Mouse (Mus musculus) cerebellum, adult 2 months (tissue): Measurements from ENCODE around the gene Prr36. TPM values are rescaled to one million over a fixed set of nuclear protein-coding genes. Genes with fewer than 3 reads are reported as not detected.

ENCODE experiments used
- DNase-seq, 2 experiments: peaks; one replicate each; pipeline ENCODE4 v3.0.0; 2021
- H3K27ac ChIP-seq: fragments of 200-500 bp; 2 replicates; pipeline ENCODE4 v1.5.1; 2012; ENCODE audit warnings: low read length, control low read depth, inconsistent platforms; ENCODE audit not compliant: insufficient read depth
- H3K27me3 ChIP-seq: fragments of 200-500 bp; 2 replicates; pipeline ENCODE4 v1.6.1; 2012; ENCODE audit warnings: inconsistent platforms, mild to moderate bottlenecking, low read length, moderate library complexity; ENCODE audit not compliant: control insufficient read depth, insufficient read depth
- H3K4me1 ChIP-seq: fragments of 200-500 bp; 2 replicates; pipeline ENCODE4 v1.6.1; 2011; ENCODE audit warnings: low read length; ENCODE audit not compliant: control insufficient read depth, insufficient read depth
- H3K4me3 ChIP-seq: fragments of 200-500 bp; replicated peaks from 2 replicates; pipeline ENCODE3; 2011; ENCODE audit warnings: mild to moderate bottlenecking, low read depth, low read length, control low read depth; ENCODE audit not compliant: insufficient read depth
- CTCF ChIP-seq: fragments of 200-500 bp; IDR thresholded peaks from 2 replicates; pipeline ENCODE4 v1.5.1; 2011; ENCODE audit warnings: low read depth, mild to moderate bottlenecking, control low read depth, low read length, moderate library complexity, borderline replicate concordance; ENCODE audit not compliant: insufficient read depth
- POLR2A ChIP-seq: fragments of 200-500 bp; IDR thresholded peaks from 2 replicates; pipeline ENCODE4 v1.6.1; 2011; ENCODE audit warnings: low read length, control low read depth, borderline replicate concordance; ENCODE audit not compliant: insufficient read depth
- WGBS: fragments of 180-500 bp; shearing (Covaris S2); methylation state at CpG from one replicate; pipeline ENCODE4 v1.1.7; 2018; 5-methylcytosine and 5-hydroxymethylcytosine counted together
- polyA plus RNA-seq: library from polyadenylated mRNA; depleted of rRNA; stranded (reverse); fragments of >200 nt; gene quantifications from 2 replicates; pipeline ENCODE4 v1.2.3, GENCODE M21; 2012

Gene Prr36
- polyA plus RNA-seq, 1 experiment, result 8.2 TPM

DNA sequence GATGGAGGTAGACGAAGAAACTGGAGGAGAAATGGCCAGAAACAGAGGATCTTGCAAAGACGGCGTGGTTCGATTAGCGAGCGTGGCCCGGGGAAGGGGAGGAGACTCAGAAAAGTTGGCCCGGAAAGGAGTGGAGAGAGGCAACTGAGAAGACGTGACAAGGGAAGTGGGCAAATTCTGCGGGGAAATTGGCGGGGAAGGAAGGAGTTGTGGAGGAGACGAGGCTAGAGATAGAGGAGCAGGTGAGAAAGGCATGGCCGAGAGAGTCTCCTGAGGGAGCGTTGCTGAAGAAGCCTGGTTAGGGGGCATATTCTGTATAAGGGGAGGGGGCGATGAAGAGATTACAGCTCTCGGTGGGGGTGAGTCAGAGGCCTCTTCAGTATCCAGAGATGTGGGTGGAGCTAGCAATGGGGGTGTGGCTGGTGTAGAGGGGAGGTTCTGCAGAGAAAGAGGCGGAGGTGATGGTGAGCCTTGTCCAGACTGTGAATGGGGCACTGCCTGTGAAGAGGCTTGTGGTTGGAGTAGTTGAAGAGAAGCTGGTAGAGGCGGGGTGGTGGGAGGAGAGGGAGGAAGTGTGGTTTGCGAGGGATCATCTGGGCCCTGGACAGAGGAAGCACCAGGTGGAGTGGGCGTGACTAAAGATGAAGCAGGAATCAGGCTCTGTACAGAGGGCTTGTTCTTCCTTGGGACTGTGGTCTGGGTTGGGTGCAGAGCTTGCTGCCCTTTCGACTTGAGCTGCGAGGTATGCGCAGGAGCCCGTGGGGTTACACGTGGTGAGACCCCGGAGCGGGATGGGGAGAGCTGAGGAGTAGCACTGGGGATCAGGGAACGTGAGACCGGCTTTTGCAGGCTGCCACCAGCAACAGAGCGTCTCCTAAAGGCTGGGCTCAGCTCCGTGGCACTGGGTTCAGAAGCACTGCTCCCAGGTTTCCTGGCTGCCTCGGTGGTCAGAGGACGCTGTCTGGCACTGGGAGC is 3.0 kb downstream of the Prr36 start:
- DNase-seq, result no peak
- H3K4me3 ChIP-seq, result no peak overlapping the region
- no peaks in the 10 kb centered on the region; the same call in none of the 2 replicates for H3K4me1 ChIP-seq
- no peaks in the 10 kb centered on the region for H3K27me3 ChIP-seq
- TF ChIP-seq CTCF (no peak), POLR2A (no peak)
- H3K27ac ChIP-seq, result no peak overlapping the region
- 48% methylated on average over 33 of the region's 33 CpGs for WGBS

DNA sequence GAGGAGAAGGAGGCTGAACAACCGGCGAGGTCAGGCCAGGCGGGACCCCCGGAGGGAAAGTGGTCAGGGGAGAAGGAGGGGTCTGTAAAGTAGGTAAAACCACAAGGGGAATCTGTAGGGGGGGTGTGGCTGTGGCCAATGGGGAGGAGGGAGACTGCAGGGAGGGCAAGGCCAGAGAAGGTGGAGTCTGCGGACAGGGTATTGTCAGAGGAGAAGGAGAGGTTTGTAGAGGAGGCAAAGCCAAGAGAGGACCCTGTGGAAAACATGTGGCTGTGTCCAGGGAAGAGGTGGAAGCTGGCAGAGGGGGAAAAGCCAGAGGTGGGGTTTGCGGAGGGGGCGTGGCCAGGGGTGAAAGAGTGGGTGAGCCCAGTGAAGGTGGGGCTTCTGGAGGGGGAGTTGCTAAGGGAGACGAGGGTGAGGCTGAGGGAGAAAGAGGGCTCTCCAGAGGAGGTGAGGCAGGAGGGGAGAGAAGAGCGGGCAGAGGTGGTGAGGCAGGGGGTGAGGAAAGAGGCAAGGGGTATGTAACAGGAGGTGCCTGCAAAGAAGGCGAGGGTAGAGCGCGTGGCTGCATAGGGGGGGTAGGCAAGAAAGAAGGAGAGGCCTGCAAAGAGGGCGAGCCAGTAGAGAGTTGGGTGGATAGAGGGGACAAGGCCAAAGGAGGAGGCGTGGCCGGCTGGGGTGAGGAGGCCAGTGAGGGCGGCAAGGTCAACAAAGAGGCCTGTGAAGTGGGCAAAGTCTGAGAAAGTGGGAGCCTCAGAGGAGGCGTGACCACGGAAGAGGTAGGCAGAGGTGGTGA is 3.9 kb downstream of the Prr36 start:
- H3K27me3 ChIP-seq, result no peaks in the 10 kb centered on the region
- WGBS, result 31% methylated on average over 18 of the region's 18 CpGs
- no peak for TF ChIP-seq CTCF
- no peak for TF ChIP-seq POLR2A
- no peaks in the 10 kb centered on the region; the same call in none of the 2 replicates for H3K4me1 ChIP-seq
- no peak overlapping the region for H3K4me3 ChIP-seq
- H3K27ac ChIP-seq, result no peak overlapping the region
- DNase-seq, result no peak

DNA sequence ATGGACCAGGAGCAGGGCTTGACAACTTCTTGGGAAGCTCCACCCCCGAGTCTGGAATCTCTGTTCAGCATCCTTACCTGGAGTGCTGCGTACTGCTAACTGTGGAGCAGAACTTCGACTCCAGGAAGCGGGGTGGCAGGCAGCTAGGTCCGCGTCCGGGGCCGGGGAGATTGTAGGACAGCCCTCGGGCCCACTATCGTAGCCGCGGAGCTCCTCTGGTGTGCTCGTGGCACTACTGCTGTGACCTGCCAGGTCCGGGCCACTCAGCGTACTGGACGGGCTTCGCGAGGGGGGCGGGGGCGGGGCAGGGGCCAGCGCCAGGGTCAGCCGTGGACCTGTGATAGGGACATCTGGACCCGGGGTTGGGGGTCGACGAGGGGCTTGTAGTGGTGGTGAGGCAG is 4.5 kb downstream of the Prr36 start:
- DNase-seq, result no peak
- TF ChIP-seq POLR2A (no peak), CTCF (no peak)
- WGBS, result 2% methylated on average over 25 of the region's 25 CpGs
- H3K27me3 ChIP-seq, result no peaks in the 10 kb centered on the region
- H3K4me3 ChIP-seq, result peak overlapping the region; percentile 14
- H3K4me1 ChIP-seq, result no peaks in the 10 kb centered on the region; the same call in none of the 2 replicates
- H3K27ac ChIP-seq, result no peak overlapping the region

- Histone ChIP-seq H3K27ac (no peak overlapping the region), H3K4me1 (peaks cover 10% of the 10 kb centered on the region), H3K27me3 (no peaks in the 10 kb centered on the region), H3K4me3 (no peak overlapping the region)
- WGBS, result 68% methylated on average over 6 of the region's 6 CpGs
- no peak for TF ChIP-seq POLR2A
- no peak for TF ChIP-seq CTCF
- no peak for DNase-seq
These were observed 6.2 kb downstream of the Prr36 start for GRCm38 (mm10) chr8:4211097-4211496.

- DNase-seq, result no peak
- Histone ChIP-seq H3K4me3 (no peak overlapping the region), H3K4me1 (peaks cover 10% of the 10 kb centered on the region), H3K27ac (0 out of 2 replicates have a peak overlapping the region, but pooled peaks have one; percentile 19), H3K27me3 (no peaks in the 10 kb centered on the region)
- WGBS, result 14% methylated on average over 2 of the region's 2 CpGs
- TF ChIP-seq POLR2A (no peak), CTCF (no peak)
These were observed 10.3 kb downstream of the Prr36 start for GRCm38 (mm10) chr8:4207016-4207350.

DNA sequence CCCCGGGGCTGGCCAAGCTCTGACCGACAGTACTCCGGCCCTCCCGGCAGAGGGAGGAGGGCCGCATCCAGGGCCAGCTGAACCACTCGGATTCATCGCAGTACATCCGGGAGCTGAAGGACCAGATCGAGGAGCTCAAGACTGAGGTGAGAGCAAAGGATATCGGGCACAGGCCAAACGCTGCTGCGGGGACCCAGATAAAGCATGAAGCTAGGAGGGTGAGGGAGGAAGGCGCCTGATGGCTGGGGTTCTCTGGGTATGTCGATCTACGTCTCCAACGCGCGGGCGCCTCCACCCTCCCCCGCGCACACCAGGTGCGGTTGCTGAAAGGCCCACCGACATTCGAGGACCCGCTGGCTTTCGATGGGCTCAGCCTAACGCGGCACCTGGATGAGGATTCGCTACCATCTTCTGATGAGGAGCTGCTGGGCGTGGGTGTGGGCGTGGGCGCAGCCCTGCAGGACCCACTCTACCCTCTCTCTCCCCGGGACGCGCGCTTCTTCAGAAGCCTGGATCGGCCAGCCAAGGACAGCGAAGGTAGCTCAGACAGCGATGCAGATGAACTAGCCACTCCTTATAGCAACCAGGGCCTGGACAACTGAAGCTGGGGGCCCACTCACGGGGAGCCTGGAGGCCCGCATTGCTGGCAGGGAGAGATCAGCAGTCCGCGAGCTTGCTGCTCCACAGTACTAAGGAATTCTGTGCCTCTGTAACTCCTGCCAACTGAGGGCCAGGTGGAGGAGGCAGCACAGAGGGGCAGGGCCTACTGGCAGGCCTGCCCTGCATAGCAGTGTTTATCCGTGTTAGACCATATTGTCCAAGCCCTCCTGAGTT is 10.9 kb downstream of the Prr36 start:
- DNase-seq, result peak; percentile 47 to 60
- peaks cover 10% of the 10 kb centered on the region for H3K4me1 ChIP-seq
- H3K4me3 ChIP-seq, result no peak overlapping the region
- H3K27ac ChIP-seq, result no peak overlapping the region
- 33% methylated on average over 44 of the region's 44 CpGs for whole genome bisulfite sequencing
- H3K27me3 ChIP-seq, result no peaks in the 10 kb centered on the region
- TF ChIP-seq CTCF (no peak), POLR2A (no peak)

- H3K27me3 ChIP-seq, result no peaks in the 10 kb centered on the region
- no peak overlapping the region for H3K27ac ChIP-seq
- 69% methylated on average over 38 of the region's 38 CpGs for whole genome bisulfite sequencing
- H3K4me1 ChIP-seq, result peaks cover 10% of the 10 kb centered on the region
- DNase-seq, result no peak
- TF ChIP-seq CTCF (no peak), POLR2A (no peak)
- H3K4me3 ChIP-seq, result no peak overlapping the region
These were observed 11.8 kb downstream of the Prr36 start for GRCm38 (mm10) chr8:4205246-4206123.
